Mouse (Mus musculus): ENCODE measurements around the gene Lmtk2. TPM values are rescaled to one million over a fixed set of nuclear protein-coding genes. Genes with fewer than 3 reads are reported as not detected.
A peak's percentile ranks its signal among the peaks of the same experiment; 100 is the strongest.

Gene Lmtk2
- total RNA-seq (2021) = 10 to 100 TPM; 23.7 to 25.8 TPM

GRCm38 (mm10) chr5:144100149-144100935 lies at the start of gene Lmtk2:
Lmtk2 (plus strand) TSS chr5:144100436.
- peak; percentile 94 for DNase-seq (ENCODE audit: low spot score)
- intact Hi-C loops (cut with DNase I) = no loop called here

- no peak for DNase-seq (ENCODE audit: low spot score)
- intact Hi-C loops (cut with DNase I) = no loop called here
Observed at GRCm38 (mm10) chr5:144051268-144051667, 49.0 kb upstream of the Lmtk2 start.

- DNase-seq (ENCODE audit: low spot score) = no peak
- intact Hi-C loops (cut with DNase I) = no loop called here
Observed at GRCm38 (mm10) chr5:144053450-144053849, 46.8 kb upstream of the Lmtk2 start.

GRCm38 (mm10) chr5:144054340-144054739 lies 45.9 kb upstream of the Lmtk2 start:
- no peak for DNase-seq (ENCODE audit: low spot score)
- intact Hi-C loops (cut with DNase I) = no loop called here

GRCm38 (mm10) chr5:144064093-144064492 lies 36.1 kb upstream of the Lmtk2 start:
- DNase-seq (ENCODE audit: low spot score) = no peak

GRCm38 (mm10) chr5:144066036-144066435 lies 34.2 kb upstream of the Lmtk2 start:
- intact Hi-C loops (cut with DNase I) = no loop called here

More at GRCm38 (mm10) chr5:144064093-144064492, 36.1 kb upstream of the Lmtk2 start:
- intact Hi-C loops (cut with DNase I) = no loop called here

GRCm38 (mm10) chr5:144070064-144070463 lies 30.2 kb upstream of the Lmtk2 start:
- intact Hi-C loops (cut with DNase I) = no loop called here
- DNase-seq (ENCODE audit: low spot score) = no peak

More at GRCm38 (mm10) chr5:144066036-144066435, 34.2 kb upstream of the Lmtk2 start:
- no peak for DNase-seq (ENCODE audit: low spot score)

GRCm38 (mm10) chr5:144071249-144071648 lies 29.0 kb upstream of the Lmtk2 start:
- no peak for DNase-seq (ENCODE audit: low spot score)

GRCm38 (mm10) chr5:144077541-144077940 lies 22.7 kb upstream of the Lmtk2 start:
- intact Hi-C loops (cut with DNase I) = no loop called here
- DNase-seq (ENCODE audit: low spot score) = no peak

More at GRCm38 (mm10) chr5:144071249-144071648, 29.0 kb upstream of the Lmtk2 start:
- intact Hi-C loops (cut with DNase I) = no loop called here

GRCm38 (mm10) chr5:144080886-144081285 lies 19.4 kb upstream of the Lmtk2 start:
- intact Hi-C loops (cut with DNase I) = no loop called here

GRCm38 (mm10) chr5:144082006-144082405 lies 18.2 kb upstream of the Lmtk2 start:
- no peak for DNase-seq (ENCODE audit: low spot score)
- intact Hi-C loops (cut with DNase I) = no loop called here

More at GRCm38 (mm10) chr5:144080886-144081285, 19.4 kb upstream of the Lmtk2 start:
- DNase-seq (ENCODE audit: low spot score) = no peak

GRCm38 (mm10) chr5:144083521-144083920 lies 16.7 kb upstream of the Lmtk2 start:
- intact Hi-C loops (cut with DNase I) = no loop called here

GRCm38 (mm10) chr5:144084271-144084670 lies 16.0 kb upstream of the Lmtk2 start:
- intact Hi-C loops (cut with DNase I) = no loop called here
- DNase-seq (ENCODE audit: low spot score) = no peak

More at GRCm38 (mm10) chr5:144083521-144083920, 16.7 kb upstream of the Lmtk2 start:
- no peak for DNase-seq (ENCODE audit: low spot score)

GRCm38 (mm10) chr5:144085696-144086095 lies 14.5 kb upstream of the Lmtk2 start:
- no peak for DNase-seq (ENCODE audit: low spot score)
- intact Hi-C loops (cut with DNase I) = no loop called here

GRCm38 (mm10) chr5:144086494-144086893 lies 13.7 kb upstream of the Lmtk2 start:
- intact Hi-C loops (cut with DNase I) = no loop called here
- no peak for DNase-seq (ENCODE audit: low spot score)

GRCm38 (mm10) chr5:144088354-144088753 lies 11.9 kb upstream of the Lmtk2 start:
- DNase-seq (ENCODE audit: low spot score) = no peak
- intact Hi-C loops (cut with DNase I) = no loop called here

GRCm38 (mm10) chr5:144095461-144095970 lies 4.7 kb upstream of the Lmtk2 start:
- intact Hi-C loops (cut with DNase I) = loop anchor here (5.0 kb wide), 1 partner anchor 53 kb away; no protein-coding TSS in a partner anchor

GRCm38 (mm10) chr5:144097902-144098639 lies 2.2 kb upstream of the Lmtk2 start:
- DNase-seq (ENCODE audit: low spot score) = no peak
- intact Hi-C loops (cut with DNase I) = loop anchor here (5.0 kb wide), 1 partner anchor 56 kb away; no protein-coding TSS in a partner anchor

More at GRCm38 (mm10) chr5:144095461-144095970, 4.7 kb upstream of the Lmtk2 start:
- no peak for DNase-seq (ENCODE audit: low spot score)

- no peak for DNase-seq (ENCODE audit: low spot score)
- intact Hi-C loops (cut with DNase I) = loop anchor here (5.0 kb wide), 1 partner anchor 56 kb away; no protein-coding TSS in a partner anchor
Observed at GRCm38 (mm10) chr5:144098640-144098929, 1.7 kb upstream of the Lmtk2 start.

GRCm38 (mm10) chr5:144100948-144101347 lies 712 bp downstream of the Lmtk2 start:
- DNase-seq (ENCODE audit: low spot score) = no peak
- intact Hi-C loops (cut with DNase I) = no loop called here

- DNase-seq (ENCODE audit: low spot score) = no peak
- intact Hi-C loops (cut with DNase I) = no loop called here
Observed at GRCm38 (mm10) chr5:144105070-144105469, 4.8 kb downstream of the Lmtk2 start.

Data from heart, postnatal 25 days (tissue).